Mouse (Mus musculus): Measurements from ENCODE around the gene Plod3.

Gene Plod3

DNA sequence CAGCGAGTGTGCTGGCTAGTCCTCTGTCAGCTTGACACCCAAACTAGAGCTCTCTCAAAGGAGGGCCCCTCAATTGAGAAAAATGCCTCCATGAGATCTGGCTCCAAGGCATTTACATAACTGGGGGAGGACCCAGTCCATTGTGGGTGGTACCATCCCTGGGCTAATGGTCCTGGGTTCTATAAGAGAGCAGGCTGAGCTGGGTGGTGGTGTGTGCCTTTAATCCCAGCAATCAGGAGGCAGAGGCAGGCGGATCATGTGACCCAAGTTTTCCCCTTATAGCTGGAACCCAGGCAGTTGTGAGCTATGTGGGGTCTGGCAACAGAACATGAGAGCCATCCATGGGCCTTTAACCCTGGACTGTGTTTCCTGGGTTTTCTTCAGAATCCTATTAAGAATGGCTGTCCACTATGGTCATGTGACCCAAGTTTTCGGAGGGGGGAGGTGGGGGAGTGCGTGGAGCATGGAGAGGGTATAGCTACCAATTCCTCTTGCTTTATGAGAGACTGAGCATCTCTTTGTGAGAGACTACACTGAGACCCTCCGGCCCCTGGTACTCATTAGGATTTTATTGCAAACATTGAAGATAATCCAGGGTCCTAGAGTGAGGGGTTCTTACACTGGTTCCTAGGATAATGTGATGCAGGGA is 25.4 kb upstream of the Plod3 start:
- peak overlapping the region; percentile 85 for H3K4me3 ChIP-seq (replicated peaks; ENCODE audit: low read length)
- TF ChIP-seq CTCF (conservative IDR thresholded peaks at IDR 0.05; ENCODE audit: low read length) (no peak), POU5F1 (IDR thresholded peaks at IDR 0.05; ENCODE audit: borderline replicate concordance, low read length) (no peak), NANOG (IDR thresholded peaks at IDR 0.05; ENCODE audit: borderline replicate concordance, low read length) (no peak)
- peaks cover 73% of the 10 kb centered on the region for H3K36me3 ChIP-seq (ENCODE audit: insufficient read depth, low read length)
- H3K9me3 ChIP-seq (ENCODE audit: low read length) = no peaks in the 10 kb centered on the region
- peaks cover 92% of the 10 kb centered on the region for H3K4me1 ChIP-seq (replicated peaks; ENCODE audit: low read depth, low read length)
- no peaks in the 10 kb centered on the region for H3K27me3 ChIP-seq (ENCODE audit: insufficient read depth, low read length)

DNA sequence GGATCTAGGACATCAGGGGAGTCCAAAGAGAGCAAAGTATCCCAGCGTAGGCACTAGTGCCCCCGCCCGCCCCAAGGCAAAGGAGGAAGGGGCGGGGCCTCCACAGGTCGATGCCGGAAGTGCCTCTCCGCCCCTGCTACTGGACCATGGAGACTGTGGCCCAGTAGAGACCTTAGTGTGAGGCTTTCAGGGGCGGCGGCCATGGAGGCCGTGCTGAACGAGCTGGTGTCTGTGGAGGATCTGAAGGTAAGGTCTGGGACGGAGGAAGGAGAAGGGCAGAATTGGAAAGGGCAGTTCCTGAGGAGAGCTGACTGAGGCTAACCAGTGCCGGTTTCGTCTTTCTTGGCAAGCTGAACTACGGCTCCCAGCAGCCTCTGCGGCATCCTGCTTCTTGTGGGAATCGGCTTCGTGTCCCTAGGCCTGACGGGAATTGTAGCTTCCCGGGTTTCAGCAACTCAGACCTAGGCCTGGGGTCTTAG is 24.8 kb upstream of the Plod3 start:
- TF ChIP-seq CTCF (conservative IDR thresholded peaks at IDR 0.05; ENCODE audit: low read length) = no peak
- no peak for TF ChIP-seq NANOG (IDR thresholded peaks at IDR 0.05; ENCODE audit: borderline replicate concordance, low read length)
- no peaks in the 10 kb centered on the region for H3K9me3 ChIP-seq (ENCODE audit: low read length)

DNA sequence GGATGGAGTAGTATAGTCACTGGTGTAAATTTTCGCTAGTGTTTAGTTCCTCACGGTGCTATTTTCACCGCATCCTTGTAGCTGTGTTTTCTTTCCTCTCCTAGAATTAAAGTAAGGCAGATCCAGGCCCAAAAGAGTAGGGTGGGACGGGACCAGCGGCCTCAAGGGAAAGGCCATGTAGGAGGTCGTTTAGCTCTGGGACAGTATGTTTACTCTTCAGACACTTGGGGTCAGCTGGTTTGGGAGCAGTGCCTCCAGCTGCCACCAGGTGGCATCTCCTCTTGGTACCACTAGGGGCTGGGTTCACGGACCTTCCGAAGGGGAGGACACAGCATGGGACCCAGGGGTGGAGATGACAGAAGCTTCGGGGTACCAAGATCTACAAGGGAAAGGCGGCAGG is 24.3 kb upstream of the Plod3 start:
- H3K4me1 ChIP-seq (replicated peaks; ENCODE audit: low read depth, low read length) = peaks cover 92% of the 10 kb centered on the region
- no peaks in the 10 kb centered on the region for H3K27me3 ChIP-seq (ENCODE audit: insufficient read depth, low read length)
- no peaks in the 10 kb centered on the region for H3K9me3 ChIP-seq (ENCODE audit: low read length)
- H3K36me3 ChIP-seq (ENCODE audit: insufficient read depth, low read length) = peaks cover 64% of the 10 kb centered on the region
- peak overlapping the region; percentile 85 for H3K4me3 ChIP-seq (replicated peaks; ENCODE audit: low read length)
- TF ChIP-seq NANOG (IDR thresholded peaks at IDR 0.05; ENCODE audit: borderline replicate concordance, low read length) (no peak), POU5F1 (IDR thresholded peaks at IDR 0.05; ENCODE audit: borderline replicate concordance, low read length) (no peak), CTCF (conservative IDR thresholded peaks at IDR 0.05; ENCODE audit: low read length) (peak; percentile 92)

More for the DNA sequence above, 24.8 kb upstream of the Plod3 start:
- Histone ChIP-seq H3K36me3 (ENCODE audit: insufficient read depth, low read length) (peaks cover 67% of the 10 kb centered on the region), H3K27me3 (ENCODE audit: insufficient read depth, low read length) (no peaks in the 10 kb centered on the region), H3K4me1 (replicated peaks; ENCODE audit: low read depth, low read length) (peaks cover 92% of the 10 kb centered on the region), H3K4me3 (replicated peaks; ENCODE audit: low read length) (peak overlapping the region; percentile 85)

DNA sequence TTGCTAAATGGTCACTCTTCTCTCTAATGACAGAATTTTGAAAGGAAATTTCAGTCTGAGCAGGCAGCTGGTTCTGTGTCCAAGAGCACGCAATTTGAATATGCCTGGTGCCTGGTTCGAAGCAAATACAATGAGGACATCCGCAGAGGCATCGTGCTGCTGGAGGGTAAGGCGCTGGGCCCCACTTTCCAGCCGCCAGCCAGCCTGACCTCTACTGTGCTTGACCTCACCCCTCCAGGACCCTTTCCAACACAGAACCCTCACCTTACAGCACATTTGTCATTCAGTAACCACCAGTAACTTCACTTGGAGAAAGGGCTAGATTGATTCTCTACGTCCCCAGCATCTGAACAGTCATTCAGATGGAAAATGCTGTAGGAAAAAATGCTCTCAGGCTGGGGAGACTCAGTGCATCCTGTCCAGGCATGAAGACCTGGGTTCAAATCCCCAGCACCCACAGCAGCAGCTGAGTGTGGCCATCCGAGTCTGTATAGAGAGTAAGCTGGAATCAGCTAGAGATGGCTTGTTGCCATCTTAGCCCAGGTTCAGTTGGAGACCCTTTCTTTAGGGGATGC is 23.8 kb upstream of the Plod3 start:
- peak overlapping the region; percentile 85 for H3K4me3 ChIP-seq (replicated peaks; ENCODE audit: low read length)
- no peaks in the 10 kb centered on the region for H3K27me3 ChIP-seq (ENCODE audit: insufficient read depth, low read length)
- peaks cover 64% of the 10 kb centered on the region for H3K36me3 ChIP-seq (ENCODE audit: insufficient read depth, low read length)
- H3K9me3 ChIP-seq (ENCODE audit: low read length) = no peaks in the 10 kb centered on the region
- no peak for TF ChIP-seq CTCF (conservative IDR thresholded peaks at IDR 0.05; ENCODE audit: low read length)
- TF ChIP-seq NANOG (IDR thresholded peaks at IDR 0.05; ENCODE audit: borderline replicate concordance, low read length) = no peak
- TF ChIP-seq POU5F1 (IDR thresholded peaks at IDR 0.05; ENCODE audit: borderline replicate concordance, low read length) = no peak
- H3K4me1 ChIP-seq (replicated peaks; ENCODE audit: low read depth, low read length) = peaks cover 93% of the 10 kb centered on the region

DNA sequence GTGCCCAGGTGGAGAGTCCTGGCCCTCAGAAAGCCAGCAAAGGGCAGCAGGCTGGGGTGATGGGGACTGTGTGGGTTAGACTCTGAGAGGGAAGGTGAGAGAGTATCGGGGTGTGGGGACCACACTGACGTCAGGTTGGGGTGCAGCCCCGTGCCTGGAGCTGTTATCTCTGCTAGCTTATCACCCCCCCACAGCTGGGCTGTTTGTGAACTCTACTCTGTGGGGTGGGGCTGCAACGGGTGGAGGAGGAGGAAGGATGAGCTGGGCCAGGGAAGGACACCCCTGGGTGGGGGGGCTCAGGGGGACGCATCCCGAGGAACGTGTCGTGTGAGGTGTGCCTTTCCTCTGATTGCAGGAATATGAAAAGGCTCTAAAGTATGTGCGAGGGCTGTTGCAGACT is 21.6 kb upstream of the Plod3 start:
- peaks cover 60% of the 10 kb centered on the region for H3K36me3 ChIP-seq (ENCODE audit: insufficient read depth, low read length)
- no peak for TF ChIP-seq NANOG (IDR thresholded peaks at IDR 0.05; ENCODE audit: borderline replicate concordance, low read length)
- no peaks in the 10 kb centered on the region for H3K27me3 ChIP-seq (ENCODE audit: insufficient read depth, low read length)
- 0 out of 2 replicates have a peak overlapping the region, but pooled peaks have one; percentile 59 for H3K4me3 ChIP-seq (replicated peaks; ENCODE audit: low read length)
- H3K4me1 ChIP-seq (replicated peaks; ENCODE audit: low read depth, low read length) = peaks cover 76% of the 10 kb centered on the region
- no peaks in the 10 kb centered on the region for H3K9me3 ChIP-seq (ENCODE audit: low read length)

DNA sequence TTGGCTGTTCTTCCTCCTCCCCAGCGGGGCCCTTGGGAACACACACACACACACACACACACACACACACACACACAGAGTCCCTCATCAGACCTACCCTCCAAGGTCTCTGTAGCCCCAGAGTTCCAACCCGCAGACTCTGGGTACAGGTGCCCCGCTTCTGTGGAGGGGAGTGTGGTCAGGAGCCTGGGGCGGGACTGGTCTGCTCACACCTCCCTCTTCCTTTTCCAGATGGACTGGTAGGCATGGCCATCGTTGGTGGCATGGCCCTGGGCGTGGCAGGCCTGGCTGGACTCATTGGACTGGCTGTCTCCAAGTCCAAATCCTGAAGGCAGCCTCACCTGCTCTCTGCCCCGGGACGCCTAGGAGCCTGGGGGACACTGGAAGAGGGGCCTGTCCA is 21.1 kb upstream of the Plod3 start:
- Histone ChIP-seq H3K4me3 (replicated peaks; ENCODE audit: low read length) (peak overlapping the region; percentile 59), H3K4me1 (replicated peaks; ENCODE audit: low read depth, low read length) (peaks cover 73% of the 10 kb centered on the region), H3K9me3 (ENCODE audit: low read length) (no peaks in the 10 kb centered on the region), H3K27me3 (ENCODE audit: insufficient read depth, low read length) (no peaks in the 10 kb centered on the region), H3K36me3 (ENCODE audit: insufficient read depth, low read length) (peaks cover 57% of the 10 kb centered on the region)
- TF ChIP-seq POU5F1 (IDR thresholded peaks at IDR 0.05; ENCODE audit: borderline replicate concordance, low read length) = no peak
- TF ChIP-seq NANOG (IDR thresholded peaks at IDR 0.05; ENCODE audit: borderline replicate concordance, low read length) = no peak
- TF ChIP-seq CTCF (conservative IDR thresholded peaks at IDR 0.05; ENCODE audit: low read length) = no peak

DNA sequence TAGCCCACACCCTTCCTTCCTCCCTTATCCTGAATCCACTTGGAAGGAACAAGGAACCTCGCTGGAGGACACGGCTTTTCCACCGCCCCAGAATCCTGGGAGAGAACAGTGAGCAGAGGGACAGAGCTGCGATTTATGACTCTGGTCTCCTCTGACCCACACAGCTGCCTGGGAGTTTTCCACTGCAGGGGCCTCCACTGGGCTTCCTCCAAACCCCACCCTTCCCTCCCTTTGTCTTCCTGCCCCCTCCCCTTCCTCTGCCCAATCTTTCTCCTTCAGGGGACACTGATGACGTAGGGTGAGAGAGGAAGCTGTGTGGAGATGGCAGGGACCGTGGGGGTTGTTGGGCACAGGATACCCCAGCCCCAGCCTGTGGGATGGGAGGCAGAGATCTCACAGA is 20.5 kb upstream of the Plod3 start, which contains the start of gene Cldn15:
Gene Cldn15 (plus strand): TSS at position 286 of the 400 bp plus-strand sequence.
- Histone ChIP-seq H3K27me3 (ENCODE audit: insufficient read depth, low read length) (no peaks in the 10 kb centered on the region), H3K4me1 (replicated peaks; ENCODE audit: low read depth, low read length) (peaks cover 67% of the 10 kb centered on the region), H3K36me3 (ENCODE audit: insufficient read depth, low read length) (peaks cover 55% of the 10 kb centered on the region), H3K9me3 (ENCODE audit: low read length) (no peaks in the 10 kb centered on the region), H3K4me3 (replicated peaks; ENCODE audit: low read length) (peak within 1 kb of the TSS; percentile 59)
- TF ChIP-seq POU5F1 (IDR thresholded peaks at IDR 0.05; ENCODE audit: borderline replicate concordance, low read length) (no peak), CTCF (conservative IDR thresholded peaks at IDR 0.05; ENCODE audit: low read length) (no peak), NANOG (IDR thresholded peaks at IDR 0.05; ENCODE audit: borderline replicate concordance, low read length) (no peak)

DNA sequence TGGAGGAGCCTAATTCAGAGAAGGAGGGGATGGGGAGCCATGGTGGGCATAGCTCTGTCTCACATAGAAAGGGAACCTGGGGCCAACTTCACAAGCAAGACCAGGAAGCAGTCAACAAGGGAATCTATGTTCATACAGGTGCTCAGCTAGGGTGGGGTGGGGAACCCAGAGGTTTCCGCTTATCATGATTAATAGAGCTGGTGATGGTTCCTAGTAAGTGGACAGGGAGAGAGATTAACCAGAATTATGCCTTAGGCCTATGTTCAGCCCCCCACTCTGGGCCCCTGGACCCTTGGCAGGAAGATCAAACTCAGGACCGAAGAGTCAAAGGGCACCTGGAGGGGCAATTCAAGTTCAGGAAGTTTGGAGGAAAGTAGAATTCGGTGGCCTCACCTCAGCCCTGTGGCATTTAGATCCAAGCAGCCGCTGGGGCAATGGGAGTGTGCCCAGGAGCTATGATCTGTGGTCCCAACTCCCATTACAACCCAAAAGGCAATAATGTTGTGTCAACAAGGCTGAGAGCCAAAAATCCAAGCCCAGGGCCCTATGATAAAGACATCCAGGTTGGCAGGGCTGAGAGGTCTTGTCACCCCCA is 19.9 kb upstream of the Plod3 start:
- H3K9me3 ChIP-seq (ENCODE audit: low read length) = no peaks in the 10 kb centered on the region
- H3K4me1 ChIP-seq (replicated peaks; ENCODE audit: low read depth, low read length) = peaks cover 61% of the 10 kb centered on the region
- peaks cover 55% of the 10 kb centered on the region for H3K36me3 ChIP-seq (ENCODE audit: insufficient read depth, low read length)
- H3K27me3 ChIP-seq (ENCODE audit: insufficient read depth, low read length) = no peaks in the 10 kb centered on the region
- TF ChIP-seq CTCF (conservative IDR thresholded peaks at IDR 0.05; ENCODE audit: low read length) = no peak
- TF ChIP-seq POU5F1 (IDR thresholded peaks at IDR 0.05; ENCODE audit: borderline replicate concordance, low read length) = no peak
- TF ChIP-seq NANOG (IDR thresholded peaks at IDR 0.05; ENCODE audit: borderline replicate concordance, low read length) = no peak
- no peak overlapping the region for H3K4me3 ChIP-seq (replicated peaks; ENCODE audit: low read length)

Data from E14TG2a.4 (cell line).